Mouse (Mus musculus): ENCODE data around the gene Ablim1. TPM values are rescaled to one million over a fixed set of nuclear protein-coding genes. Genes with fewer than 3 reads are reported as not detected.

Ablim1 gene
- polyA plus RNA-seq, 1 experiment, result 501 TPM

- Histone ChIP-seq H3K27ac (ENCODE audit: insufficient read depth, low read depth, low read length) (no peak overlapping the region), H3K4me3 (ENCODE audit: insufficient read depth, low read depth, low read length) (no peak overlapping the region), H3K4me1 (ENCODE audit: control insufficient read depth, insufficient read depth, low read length) (peaks cover 6% of the 10 kb centered on the region; the same call in 1 of the 2 replicates)
- TF ChIP-seq CTCF (IDR thresholded peaks at IDR 0.05; ENCODE audit: insufficient read depth, low read depth, low read length) (no peak), POLR2A (IDR thresholded peaks at IDR 0.05; ENCODE audit: insufficient read depth, low read depth, low read length) (no peak)
- 81% methylated on average over 8 of the region's 8 CpGs for WGBS
Measured at GRCm38 (mm10) chr19:57243606-57244005, 71.1 kb downstream of the Ablim1 start.

GRCm38 (mm10) chr19:57243191-57243590, 71.5 kb downstream of the Ablim1 start:
- Histone ChIP-seq H3K27ac (ENCODE audit: insufficient read depth, low read depth, low read length) (no peak overlapping the region), H3K4me3 (ENCODE audit: insufficient read depth, low read depth, low read length) (no peak overlapping the region), H3K4me1 (ENCODE audit: control insufficient read depth, insufficient read depth, low read length) (peaks cover 6% of the 10 kb centered on the region; the same call in 1 of the 2 replicates)
- 86% methylated on average over 12 of the region's 12 CpGs for WGBS
- TF ChIP-seq CTCF (IDR thresholded peaks at IDR 0.05; ENCODE audit: insufficient read depth, low read depth, low read length) (no peak), POLR2A (IDR thresholded peaks at IDR 0.05; ENCODE audit: insufficient read depth, low read depth, low read length) (no peak)

GRCm38 (mm10) chr19:57241363-57242192, 73.1 kb downstream of the Ablim1 start:
- Histone ChIP-seq H3K4me1 (ENCODE audit: control insufficient read depth, insufficient read depth, low read length) (peaks cover 3% of the 10 kb centered on the region; the same call in 1 of the 2 replicates), H3K4me3 (ENCODE audit: insufficient read depth, low read depth, low read length) (no peak overlapping the region), H3K27ac (ENCODE audit: insufficient read depth, low read depth, low read length) (no peak overlapping the region)
- 89% methylated on average over 10 of the region's 10 CpGs for WGBS
- no peak for TF ChIP-seq POLR2A (IDR thresholded peaks at IDR 0.05; ENCODE audit: insufficient read depth, low read depth, low read length)

GRCm38 (mm10) chr19:57240259-57240658, 74.5 kb downstream of the Ablim1 start:
- TF ChIP-seq CTCF (IDR thresholded peaks at IDR 0.05; ENCODE audit: insufficient read depth, low read depth, low read length) (no peak), POLR2A (IDR thresholded peaks at IDR 0.05; ENCODE audit: insufficient read depth, low read depth, low read length) (no peak)
- H3K4me1 ChIP-seq (ENCODE audit: control insufficient read depth, insufficient read depth, low read length), result peaks cover 3% of the 10 kb centered on the region; the same call in 1 of the 2 replicates
- WGBS, result 94% methylated on average over 6 of the region's 6 CpGs
- no peak overlapping the region for H3K4me3 ChIP-seq (ENCODE audit: insufficient read depth, low read depth, low read length)
- H3K27ac ChIP-seq (ENCODE audit: insufficient read depth, low read depth, low read length), result no peak overlapping the region

- H3K27ac ChIP-seq (ENCODE audit: insufficient read depth, low read depth, low read length), result no peak overlapping the region
- no peak for TF ChIP-seq CTCF (IDR thresholded peaks at IDR 0.05; ENCODE audit: insufficient read depth, low read depth, low read length)
- no peak for TF ChIP-seq POLR2A (IDR thresholded peaks at IDR 0.05; ENCODE audit: insufficient read depth, low read depth, low read length)
- WGBS, result 64% methylated on average over 11 of the region's 11 CpGs
- peaks cover 3% of the 10 kb centered on the region; the same call in 1 of the 2 replicates for H3K4me1 ChIP-seq (ENCODE audit: control insufficient read depth, insufficient read depth, low read length)
- no peak overlapping the region for H3K4me3 ChIP-seq (ENCODE audit: insufficient read depth, low read depth, low read length)
Measured at GRCm38 (mm10) chr19:57239176-57239784, 75.4 kb downstream of the Ablim1 start.

- Histone ChIP-seq H3K4me3 (ENCODE audit: insufficient read depth, low read depth, low read length) (no peak overlapping the region), H3K4me1 (ENCODE audit: control insufficient read depth, insufficient read depth, low read length) (peaks cover 3% of the 10 kb centered on the region; the same call in 1 of the 2 replicates), H3K27ac (ENCODE audit: insufficient read depth, low read depth, low read length) (no peak overlapping the region)
- 70% methylated on average over 7 of the region's 7 CpGs for WGBS
- TF ChIP-seq POLR2A (IDR thresholded peaks at IDR 0.05; ENCODE audit: insufficient read depth, low read depth, low read length), result no peak
- no peak for TF ChIP-seq CTCF (IDR thresholded peaks at IDR 0.05; ENCODE audit: insufficient read depth, low read depth, low read length)
Measured at GRCm38 (mm10) chr19:57238461-57238860, 76.3 kb downstream of the Ablim1 start.

- WGBS, result 71% methylated on average over 6 of the region's 6 CpGs
- Histone ChIP-seq H3K27ac (ENCODE audit: insufficient read depth, low read depth, low read length) (no peak overlapping the region), H3K4me1 (ENCODE audit: control insufficient read depth, insufficient read depth, low read length) (peaks cover 3% of the 10 kb centered on the region; the same call in 1 of the 2 replicates), H3K4me3 (ENCODE audit: insufficient read depth, low read depth, low read length) (no peak overlapping the region)
- no peak for TF ChIP-seq POLR2A (IDR thresholded peaks at IDR 0.05; ENCODE audit: insufficient read depth, low read depth, low read length)
- no peak for TF ChIP-seq CTCF (IDR thresholded peaks at IDR 0.05; ENCODE audit: insufficient read depth, low read depth, low read length)
Measured at GRCm38 (mm10) chr19:57237534-57237933, 77.2 kb downstream of the Ablim1 start.

- TF ChIP-seq POLR2A (IDR thresholded peaks at IDR 0.05; ENCODE audit: insufficient read depth, low read depth, low read length), result no peak
- no peak for TF ChIP-seq CTCF (IDR thresholded peaks at IDR 0.05; ENCODE audit: insufficient read depth, low read depth, low read length)
- WGBS, result 88% methylated on average over 15 of the region's 15 CpGs
- H3K4me3 ChIP-seq (ENCODE audit: insufficient read depth, low read depth, low read length), result no peak overlapping the region
- peaks cover 3% of the 10 kb centered on the region; the same call in 1 of the 2 replicates for H3K4me1 ChIP-seq (ENCODE audit: control insufficient read depth, insufficient read depth, low read length)
- no peak overlapping the region for H3K27ac ChIP-seq (ENCODE audit: insufficient read depth, low read depth, low read length)
Measured at GRCm38 (mm10) chr19:57236647-57237046, 78.1 kb downstream of the Ablim1 start.

GRCm38 (mm10) chr19:57235931-57236330, 78.8 kb downstream of the Ablim1 start:
- H3K4me1 ChIP-seq (ENCODE audit: control insufficient read depth, insufficient read depth, low read length), result peaks cover 3% of the 10 kb centered on the region; the same call in 1 of the 2 replicates
- WGBS, result 93% methylated on average over 2 of the region's 2 CpGs
- no peak overlapping the region for H3K4me3 ChIP-seq (ENCODE audit: insufficient read depth, low read depth, low read length)
- H3K27ac ChIP-seq (ENCODE audit: insufficient read depth, low read depth, low read length), result no peak overlapping the region
- no peak for TF ChIP-seq POLR2A (IDR thresholded peaks at IDR 0.05; ENCODE audit: insufficient read depth, low read depth, low read length)
- no peak for TF ChIP-seq CTCF (IDR thresholded peaks at IDR 0.05; ENCODE audit: insufficient read depth, low read depth, low read length)
